Comparison of ENCODE assay signal across 8 mouse cellular contexts in genomic region chr17:56162231-56162774, GRCm38 (mm10). TPM values are rescaled to one million over a fixed set of nuclear protein-coding genes. Genes with fewer than 3 reads are reported as not detected.
A peak's percentile ranks its signal among the peaks of the same experiment; 100 is the strongest.
DNase-seq lines count a peak whose midpoint lies in the region; ATAC-seq lines count a peak whose summit lies in the region.

Gene Tnfaip8l1, plus strand, starts transcription at chr17:56162477.

- peak within 1 kb of the TSS; percentile 50 for H3K4me3 ChIP-seq in hindbrain, embryonic 15.5 days

- H3K36me3 ChIP-seq in hindbrain, embryonic 15.5 days = no peaks in the 10 kb centered on the region

- H3K4me1 ChIP-seq in hindbrain, embryonic 15.5 days (replicated peaks) = peaks cover 19% of the 10 kb centered on the region

- WGBS in hindbrain, embryonic 15.5 days = 2% methylated on average over 30 of the region's 30 CpGs

- peak; percentile 90 for DNase-seq in T-cell, adult 2 months (ENCODE audit: low spot score)
- peak; percentile 88 to 94 for DNase-seq in cerebellum, postnatal 36 days
- peak; percentile 96 to 97 for DNase-seq in frontal cortex, postnatal 36 days (ENCODE audit: low spot score in 2 of 2)
- DNase-seq in left cerebral cortex, adult 11 months (ENCODE audit: low spot score) = peak; percentile 91
- DNase-seq in lung, postnatal 4 days = peak; percentile 97 to 98
- DNase-seq in retina, postnatal 7 days (ENCODE audit: low read depth, low spot score) = peak; percentile 79
- DNase-seq in urinary bladder, adult 2 months (ENCODE audit: low spot score) = peak; percentile 74

- H3K4me2 ChIP-seq in hindbrain, embryonic 15.5 days = peak within 1 kb of the TSS; percentile 68

- peak within 1 kb of the TSS; percentile 18; the same call in 1 of the 2 replicates for H3K27ac ChIP-seq in hindbrain, embryonic 15.5 days (replicated peaks)

- no peaks in the 10 kb centered on the region for H3K9me3 ChIP-seq in hindbrain, embryonic 15.5 days

- peak within 1 kb of the TSS; percentile 52 for H3K9ac ChIP-seq in hindbrain, embryonic 15.5 days

- peak; percentile 97 for ATAC-seq in hindbrain, embryonic 15.5 days (ENCODE audit: low FRiP score, low read depth)

- H3K27me3 ChIP-seq in hindbrain, embryonic 15.5 days = peaks cover 15% of the 10 kb centered on the region; the same call in 1 of the 2 replicates

RNA-seq across cellular contexts. Expression of gene Tnfaip8l1, which starts in this region (rescaled TPM):
- polyA plus RNA-seq in hindbrain, embryonic 15.5 days (2015; fragmentation: Nextera tagmentation; extraction: Ambion mirVana) = 9.5 and 10.7 TPM in 2 replicates
- 1.7 and 2.0 TPM in 2 replicates for polyA plus RNA-seq in urinary bladder, adult 2 months (2012; rRNA removed)

Comparison
In these comparisons a context has a peak if more than half of its experiments do, and no peak if none do; other contexts are left out.
1. Peak in every context shown above with its lines: DNase-seq, ATAC-seq, H3K4me3 ChIP-seq and H3K27ac ChIP-seq.